Mouse (Mus musculus) neural tube, embryonic 14.5 days (tissue): ENCODE results near the gene Gpr119. TPM values are rescaled to one million over a fixed set of nuclear protein-coding genes. Genes with fewer than 3 reads are reported as not detected.
A peak's percentile ranks its signal among the peaks of the same experiment; 100 is the strongest.

Experiments used
- ATAC-seq: fragments of 200-750 bp; cut with Nextera tagmentation; 2 replicates; pipeline ENCODE4 v1.8.0; 2017; ENCODE audit warnings: low read depth, mild to moderate bottlenecking, moderate TSS enrichment, moderate library complexity
- H3K27ac ChIP-seq: fragments of 300-500 bp; sonication (generic); 2 replicates; pipeline ENCODE4 v1.5.1; 2014; ENCODE audit warnings: low read depth, mild to moderate bottlenecking, control low read depth, low read length, moderate library complexity, mixed read lengths
- H3K27me3 ChIP-seq: fragments of 300-500 bp; sonication (generic); 2 replicates; pipeline ENCODE4 v1.6.1; 2014; ENCODE audit warnings: low read length; ENCODE audit not compliant: control insufficient read depth, insufficient read depth
- H3K36me3 ChIP-seq: fragments of 300-500 bp; sonication (generic); 2 replicates; pipeline ENCODE4 v1.6.1; 2014; ENCODE audit warnings: low read length, mixed read lengths; ENCODE audit not compliant: control insufficient read depth, insufficient read depth
- H3K4me1 ChIP-seq: fragments of 300-500 bp; sonication (generic); 2 replicates; pipeline ENCODE4 v1.6.1; 2014; ENCODE audit warnings: low read length; ENCODE audit not compliant: control insufficient read depth, insufficient read depth
- H3K4me2 ChIP-seq: fragments of 300-500 bp; sonication (generic); 2 replicates; pipeline ENCODE4 v1.6.1; 2014; ENCODE audit warnings: mild to moderate bottlenecking, low read depth, low read length, control low read depth
- H3K4me3 ChIP-seq: fragments of 300-500 bp; sonication (generic); 2 replicates; pipeline ENCODE4 v1.5.1; 2014; ENCODE audit warnings: low read depth, low read length, control low read depth, mixed read lengths
- H3K9ac ChIP-seq: fragments of 300-500 bp; sonication (generic); replicated peaks from 2 replicates; pipeline ENCODE4 v1.6.1; 2014; ENCODE audit warnings: low read depth, mild to moderate bottlenecking, control low read depth, low read length, mixed read lengths
- H3K9me3 ChIP-seq: fragments of 300-500 bp; sonication (generic); 2 replicates; pipeline ENCODE4 v1.6.1; 2016; ENCODE audit warnings: low read length; ENCODE audit not compliant: control insufficient read depth
- WGBS: fragments of 180-500 bp; shearing (Covaris S2); extraction: QIAGEN DNeasy Blood & Tissue Kit; methylation state at CpG from one replicate; pipeline ENCODE4 v1.1.7; 2014; 5-methylcytosine and 5-hydroxymethylcytosine counted together
- polyA plus RNA-seq: library from polyadenylated mRNA; unstranded; fragments of >200 nt; fragmentation: Nextera tagmentation; extraction: Ambion mirVana; gene quantifications from 2 replicates; pipeline ENCODE4 v1.2.1, GENCODE M21; 2014

The Gpr119 gene
- polyA plus RNA-seq = 0.23 TPM in 1 of 2 replicates, not detected in the other

DNA sequence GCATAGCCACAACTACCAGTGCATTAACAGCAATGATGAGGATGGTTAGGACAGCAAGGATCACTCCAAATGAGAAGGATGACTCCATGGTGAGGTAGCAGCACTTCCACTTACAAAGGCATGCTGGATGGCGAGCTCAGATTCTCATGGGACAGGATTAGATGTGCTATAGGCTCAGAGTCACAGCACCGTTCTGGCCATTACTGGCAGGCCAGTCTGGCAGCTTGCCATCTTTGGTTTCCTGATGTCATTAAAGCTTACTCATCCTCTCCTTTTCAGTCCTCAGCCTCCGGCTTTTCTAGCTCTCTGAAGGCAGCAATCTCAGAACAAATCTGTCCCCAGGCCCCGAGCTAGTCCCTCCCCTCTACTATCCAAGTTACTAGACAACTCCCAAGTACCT, at the start of gene Gpr119:
Gpr119 (minus strand) TSS at position 308 of the 400 bp plus-strand sequence.
- WGBS = 57% methylated on average over 4 of the region's 4 CpGs
- H3K4me1 ChIP-seq = no peaks in the 10 kb centered on the region
- no peak within 1 kb of the TSS for H3K27ac ChIP-seq
- no peak within 1 kb of the TSS for H3K4me2 ChIP-seq
- H3K27me3 ChIP-seq = no peaks in the 10 kb centered on the region
- peak; percentile 41; the same call in 1 of the 2 replicates for ATAC-seq
- no peak within 1 kb of the TSS for H3K4me3 ChIP-seq
- no peaks in the 10 kb centered on the region for H3K9me3 ChIP-seq
- no peak within 1 kb of the TSS for H3K9ac ChIP-seq
- no peaks in the 10 kb centered on the region for H3K36me3 ChIP-seq

DNA sequence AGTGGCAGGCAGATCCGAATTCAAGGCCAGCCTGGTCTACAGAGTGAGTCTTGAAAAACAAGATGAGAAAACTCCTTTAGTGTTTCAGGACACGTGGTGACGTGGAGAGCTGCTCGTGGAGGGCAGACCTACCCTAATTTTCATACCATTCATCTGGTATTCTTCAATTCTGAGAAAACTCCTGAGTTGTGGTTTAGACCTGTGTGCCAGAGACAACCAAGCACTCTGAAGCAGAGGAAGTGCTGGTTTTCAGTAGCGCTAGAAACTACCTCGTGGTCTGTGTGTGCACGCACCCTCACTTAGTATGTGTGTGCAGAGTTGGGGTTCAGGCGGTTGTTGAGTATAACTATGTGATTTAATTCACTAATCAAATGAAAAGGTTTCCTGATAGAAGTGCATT, 38.6 kb upstream of the Gpr119 start:
- 90% methylated on average over 8 of the region's 8 CpGs for WGBS
- Histone ChIP-seq H3K4me3 (no peak overlapping the region), H3K9me3 (no peaks in the 10 kb centered on the region), H3K9ac (no peak overlapping the region), H3K4me2 (no peak overlapping the region), H3K27ac (no peak overlapping the region), H3K4me1 (no peaks in the 10 kb centered on the region), H3K36me3 (no peaks in the 10 kb centered on the region), H3K27me3 (no peaks in the 10 kb centered on the region)
- no peak for ATAC-seq

DNA sequence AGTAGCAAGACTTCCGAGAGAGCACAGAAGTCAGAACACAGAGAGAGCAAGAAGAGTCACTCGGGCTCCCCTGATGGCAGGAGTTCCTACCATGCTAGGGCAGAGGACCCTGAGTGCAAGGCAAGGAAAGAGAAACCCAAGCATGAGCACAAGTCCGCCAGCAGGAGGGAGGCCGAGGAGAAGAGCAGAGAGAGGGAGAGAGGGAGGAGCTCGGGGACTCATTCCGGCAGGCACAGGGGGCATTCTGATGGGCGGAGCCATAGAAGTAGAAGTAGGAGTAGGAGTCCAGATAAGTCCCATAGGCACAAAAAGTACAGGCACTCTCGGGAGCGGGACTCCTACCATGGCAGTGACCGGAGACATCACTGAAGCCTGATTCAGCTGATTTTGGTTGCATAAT, 35.4 kb upstream of the Gpr119 start:
- no peak overlapping the region for H3K9ac ChIP-seq
- no peaks in the 10 kb centered on the region for H3K36me3 ChIP-seq
- WGBS = 91% methylated on average over 10 of the region's 10 CpGs
- H3K9me3 ChIP-seq = no peaks in the 10 kb centered on the region
- no peak overlapping the region for H3K4me3 ChIP-seq
- ATAC-seq = no peak
- no peaks in the 10 kb centered on the region for H3K4me1 ChIP-seq
- no peak overlapping the region for H3K27ac ChIP-seq
- H3K4me2 ChIP-seq = no peak overlapping the region
- no peaks in the 10 kb centered on the region for H3K27me3 ChIP-seq

DNA sequence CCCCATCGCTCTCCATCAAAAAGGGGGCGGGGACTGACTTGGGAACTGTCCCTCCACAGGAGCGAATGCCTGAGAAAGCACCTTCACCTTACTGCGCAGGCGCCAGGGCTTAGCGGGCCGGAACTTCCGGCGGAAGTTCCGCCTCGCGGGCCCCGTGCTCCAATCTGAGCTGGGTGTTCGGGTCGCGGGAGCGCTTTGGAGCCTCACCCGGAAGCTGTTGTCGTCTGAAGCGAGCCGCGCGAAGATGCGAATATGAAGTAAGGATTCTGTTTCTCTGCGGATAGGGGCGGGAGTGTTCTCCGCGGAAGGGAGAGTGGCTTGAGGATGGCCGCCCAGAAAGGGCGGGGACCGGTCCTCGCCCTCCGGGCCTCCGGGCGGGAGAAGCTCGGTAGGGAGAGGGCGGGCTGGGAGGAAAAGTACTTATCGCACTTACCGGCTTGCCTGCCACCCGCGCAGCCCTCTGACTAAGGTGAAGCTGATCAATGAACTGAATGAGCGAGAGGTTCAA, 20.6 kb upstream of the Gpr119 start, which contains the start of gene Rbmx2:
Rbmx2 (plus strand) TSS at position 141 of the 508 bp plus-strand sequence.
- Histone ChIP-seq H3K4me3 (peak within 1 kb of the TSS; percentile 52), H3K27me3 (no peaks in the 10 kb centered on the region), H3K36me3 (no peaks in the 10 kb centered on the region), H3K9me3 (no peaks in the 10 kb centered on the region), H3K4me1 (no peaks in the 10 kb centered on the region), H3K27ac (no peak within 1 kb of the TSS), H3K9ac (peak within 1 kb of the TSS; percentile 41), H3K4me2 (peak within 1 kb of the TSS; percentile 48)
- 7% methylated on average over 42 of the region's 42 CpGs for WGBS
- ATAC-seq = peak; percentile 98

DNA sequence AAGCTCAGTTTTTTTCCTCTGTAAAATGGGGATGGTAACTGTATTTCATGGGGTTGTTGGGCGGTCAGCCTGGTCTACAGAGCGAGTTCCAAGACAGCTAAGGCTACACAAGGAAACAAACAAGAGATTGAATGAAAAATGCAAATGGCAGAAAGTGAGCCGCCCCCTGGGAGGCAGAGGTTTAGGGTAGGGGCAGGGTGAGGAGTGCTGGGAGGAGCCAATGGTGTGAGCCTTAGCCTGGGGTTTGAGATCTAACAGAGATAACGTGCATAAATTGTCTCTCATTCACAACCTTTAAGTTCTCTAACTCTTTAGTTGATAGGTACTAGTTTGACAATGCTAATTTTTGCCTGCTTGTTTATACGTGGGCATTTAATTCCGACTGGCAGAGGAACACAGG, 20.2 kb upstream of the Gpr119 start:
- Histone ChIP-seq H3K9me3 (no peaks in the 10 kb centered on the region), H3K4me1 (no peaks in the 10 kb centered on the region), H3K27me3 (no peaks in the 10 kb centered on the region), H3K9ac (no peak overlapping the region), H3K4me2 (peak overlapping the region; percentile 44), H3K4me3 (peak overlapping the region; percentile 52), H3K36me3 (no peaks in the 10 kb centered on the region), H3K27ac (no peak overlapping the region)
- peak; percentile 91 for ATAC-seq
- WGBS = 15% methylated on average over 6 of the region's 6 CpGs

DNA sequence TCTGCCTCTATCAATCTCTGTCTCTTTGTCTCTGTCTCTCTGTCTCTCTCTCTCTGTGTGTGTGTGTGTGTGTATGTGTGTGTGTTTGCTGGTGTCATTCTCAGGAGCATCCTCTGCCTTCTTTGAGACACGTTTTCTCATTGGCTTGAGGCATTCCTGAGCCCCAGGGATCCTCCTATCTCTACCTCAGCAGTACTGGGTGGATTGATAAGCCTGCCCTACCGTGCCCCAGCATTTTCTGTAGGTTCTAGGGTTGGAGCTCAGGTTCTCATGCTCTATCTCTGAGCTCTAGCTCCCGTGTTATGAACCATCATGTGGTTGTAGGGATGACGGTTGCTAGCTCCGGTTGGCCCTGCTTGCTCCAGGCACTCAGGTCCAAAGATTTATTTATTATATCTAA, 9.6 kb upstream of the Gpr119 start:
- 79% methylated on average over 5 of the region's 5 CpGs for WGBS
- H3K4me1 ChIP-seq = no peaks in the 10 kb centered on the region
- no peaks in the 10 kb centered on the region for H3K36me3 ChIP-seq
- no peak overlapping the region for H3K4me2 ChIP-seq
- H3K9me3 ChIP-seq = no peaks in the 10 kb centered on the region
- ATAC-seq = no peak
- H3K27me3 ChIP-seq = no peaks in the 10 kb centered on the region
- H3K9ac ChIP-seq = no peak overlapping the region
- no peak overlapping the region for H3K4me3 ChIP-seq
- H3K27ac ChIP-seq = no peak overlapping the region

DNA sequence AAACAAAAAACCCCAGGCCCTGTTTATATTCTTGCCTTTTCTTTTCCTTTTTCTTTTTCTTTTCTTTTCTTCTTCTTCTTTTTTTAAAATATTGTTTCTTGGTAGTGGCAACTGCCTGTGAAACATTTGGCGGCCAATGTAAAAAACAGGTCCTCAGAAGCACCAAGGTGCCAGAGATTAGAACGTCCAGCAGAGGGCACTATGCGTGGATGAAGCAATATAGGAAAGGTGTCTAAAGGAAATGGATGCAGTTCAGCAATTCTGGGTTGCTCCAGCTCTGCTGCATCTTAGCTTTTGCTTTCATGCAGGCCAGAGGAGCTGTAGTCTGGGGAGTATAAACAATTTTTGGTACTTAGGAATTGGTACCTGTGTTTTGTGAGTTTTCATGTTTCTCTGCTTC, 9.2 kb upstream of the Gpr119 start:
- Histone ChIP-seq H3K27ac (no peak overlapping the region), H3K4me1 (no peaks in the 10 kb centered on the region), H3K36me3 (no peaks in the 10 kb centered on the region), H3K4me3 (no peak overlapping the region), H3K9me3 (no peaks in the 10 kb centered on the region), H3K27me3 (no peaks in the 10 kb centered on the region), H3K4me2 (no peak overlapping the region), H3K9ac (no peak overlapping the region)
- ATAC-seq = peak; percentile 46; the same call in 1 of the 2 replicates
- 22% methylated on average over 3 of the region's 3 CpGs for WGBS

DNA sequence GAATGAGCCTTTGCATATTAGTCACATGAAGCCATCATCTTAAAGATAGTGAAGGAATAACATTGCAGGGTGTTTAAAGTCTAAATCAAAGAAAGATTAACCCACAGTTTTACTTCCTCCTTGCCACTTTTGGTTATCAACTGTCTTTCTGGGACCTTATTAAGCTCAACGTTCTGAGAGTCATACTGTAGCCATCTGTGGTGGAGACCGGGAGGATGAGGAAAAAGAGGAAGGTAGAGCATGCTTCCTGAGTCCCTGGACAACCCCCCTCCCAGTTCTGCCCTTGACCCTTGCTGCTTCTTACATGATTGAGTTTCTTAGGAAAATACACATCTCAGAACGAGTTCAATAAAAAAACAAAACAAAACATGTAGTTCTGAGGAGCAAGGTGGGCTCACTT, 2.6 kb downstream of the Gpr119 start:
- Histone ChIP-seq H3K4me3 (no peak overlapping the region), H3K4me1 (no peaks in the 10 kb centered on the region), H3K9me3 (no peaks in the 10 kb centered on the region), H3K4me2 (no peak overlapping the region), H3K36me3 (no peaks in the 10 kb centered on the region), H3K27ac (no peak overlapping the region), H3K9ac (no peak overlapping the region), H3K27me3 (no peaks in the 10 kb centered on the region)
- 79% methylated on average over 3 of the region's 3 CpGs for WGBS
- ATAC-seq = no peak

DNA sequence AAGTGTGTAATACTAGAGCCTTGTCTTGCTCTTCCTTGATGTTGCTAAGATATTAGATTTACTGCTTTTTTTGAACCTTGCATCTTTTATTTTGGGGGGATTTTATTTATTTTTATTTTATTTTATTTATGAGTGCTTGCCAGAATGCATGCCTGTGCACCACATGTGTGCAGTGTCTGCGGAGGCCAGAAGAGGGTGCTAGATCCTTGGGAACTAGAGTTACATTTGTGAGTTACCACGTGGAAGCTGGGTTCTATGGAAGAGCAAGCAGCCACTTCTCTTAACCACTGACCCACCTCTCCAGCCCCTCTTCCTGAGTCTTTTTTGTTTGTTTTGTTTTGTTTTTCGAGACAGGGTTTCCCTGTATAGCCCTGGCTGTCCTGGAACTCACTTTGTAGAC, 4.7 kb downstream of the Gpr119 start:
- no peak for ATAC-seq
- no peak overlapping the region for H3K4me2 ChIP-seq
- no peaks in the 10 kb centered on the region for H3K27me3 ChIP-seq
- no peak overlapping the region for H3K9ac ChIP-seq
- 73% methylated on average over 3 of the region's 3 CpGs for WGBS
- H3K4me3 ChIP-seq = no peak overlapping the region
- H3K9me3 ChIP-seq = no peaks in the 10 kb centered on the region
- no peak overlapping the region for H3K27ac ChIP-seq
- no peaks in the 10 kb centered on the region for H3K4me1 ChIP-seq
- H3K36me3 ChIP-seq = no peaks in the 10 kb centered on the region
